Mouse (Mus musculus) spleen, adult 2 months (tissue): Measurements from ENCODE around the gene Dstn.

Experiments
- CTCF ChIP-seq: fragments of 200-500 bp; IDR thresholded peaks from 2 replicates; pipeline ENCODE4 v1.5.1; 2011; ENCODE audit warnings: mild to moderate bottlenecking, inconsistent platforms; ENCODE audit not compliant: insufficient read depth, insufficient read length, insufficient replicate concordance; ENCODE audit errors: extremely low read depth
- POLR2A ChIP-seq: fragments of 200-500 bp; IDR thresholded peaks from 2 replicates; pipeline ENCODE4 v1.6.1; 2011; ENCODE audit warnings: low read depth, low read length, inconsistent platforms

DNA sequence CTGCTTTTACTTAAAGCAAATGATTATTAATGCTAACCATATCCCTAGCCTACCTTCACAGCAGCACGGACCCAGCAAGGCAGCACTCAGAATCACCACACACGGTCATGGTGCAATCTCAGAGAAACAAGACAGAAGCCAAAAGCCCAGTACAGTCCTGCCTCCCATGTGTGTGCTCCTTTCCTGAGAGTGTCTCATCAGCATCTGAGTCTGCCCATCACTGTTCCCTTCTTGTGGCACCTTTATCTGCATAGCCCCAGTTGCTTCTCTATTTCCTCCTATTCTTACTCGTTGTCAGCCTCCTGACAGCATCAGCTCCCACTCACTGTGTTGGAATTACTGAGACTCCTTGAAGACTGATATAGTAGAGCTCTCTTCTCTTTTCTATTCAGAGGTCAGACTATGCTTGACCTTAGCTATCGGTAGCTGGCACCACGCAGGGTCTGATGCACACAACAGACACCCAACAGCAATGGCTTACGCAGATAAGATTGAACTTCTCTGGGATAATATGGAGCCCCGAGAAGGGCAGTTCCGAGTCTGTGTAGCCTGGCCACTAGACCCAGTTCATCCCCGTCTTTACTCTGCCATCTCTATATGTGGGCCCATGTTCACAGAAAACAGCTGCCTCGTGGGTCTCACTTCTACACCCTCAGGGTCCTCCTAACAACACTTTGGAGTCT, 32.4 kb upstream of the Dstn start:
- TF ChIP-seq CTCF (no peak), POLR2A (no peak)
